Mouse (Mus musculus) embryonic facial prominence, embryonic 15.5 days (tissue): ENCODE results near the gene Gmeb1. TPM values are rescaled to one million over a fixed set of nuclear protein-coding genes. Genes with fewer than 3 reads are reported as not detected.
A peak's percentile ranks its signal among the peaks of the same experiment; 100 is the strongest.

ENCODE experiments used
- ATAC-seq: fragments of 200-750 bp; cut with Nextera tagmentation; 2 replicates; pipeline ENCODE4 v1.8.0; 2017; ENCODE audit warnings: low read depth, moderate TSS enrichment; ENCODE audit not compliant: insufficient number of reproducible peaks, low FRiP score, low TSS enrichment
- H3K27ac ChIP-seq: fragments of 300-500 bp; sonication (generic); replicated peaks from 2 replicates; pipeline ENCODE4 v1.5.1; 2015; ENCODE audit warnings: mild to moderate bottlenecking, inconsistent platforms
- H3K27me3 ChIP-seq: fragments of 300-500 bp; sonication (generic); 2 replicates; pipeline ENCODE4 v1.6.1; 2015; ENCODE audit warnings: inconsistent platforms
- H3K36me3 ChIP-seq: fragments of 300-500 bp; sonication (generic); 2 replicates; pipeline ENCODE4 v1.6.1; 2015; ENCODE audit warnings: mild to moderate bottlenecking, inconsistent platforms
- H3K4me1 ChIP-seq: fragments of 300-500 bp; sonication (generic); 2 replicates; pipeline ENCODE4 v1.6.1; 2015; ENCODE audit warnings: inconsistent platforms
- H3K4me2 ChIP-seq: fragments of 300-500 bp; sonication (generic); replicated peaks from 2 replicates; pipeline ENCODE4 v1.6.1; 2015; ENCODE audit warnings: mild to moderate bottlenecking, inconsistent platforms
- H3K4me3 ChIP-seq: fragments of 300-500 bp; sonication (generic); replicated peaks from 2 replicates; pipeline ENCODE4 v1.5.1; 2015; ENCODE audit warnings: mild to moderate bottlenecking, inconsistent platforms
- H3K9ac ChIP-seq: fragments of 300-500 bp; sonication (generic); 2 replicates; pipeline ENCODE4 v1.6.1; 2015; ENCODE audit warnings: inconsistent platforms
- H3K9me3 ChIP-seq: fragments of 300-500 bp; sonication (generic); replicated peaks from 2 replicates; pipeline ENCODE4 v1.6.1; 2016; ENCODE audit warnings: inconsistent platforms
- WGBS: fragments of 180-500 bp; shearing (Covaris S2); methylation state at CpG from one replicate; pipeline ENCODE4 v1.1.7; 2015; 5-methylcytosine and 5-hydroxymethylcytosine counted together
- polyA plus RNA-seq: library from polyadenylated mRNA; unstranded; fragments of >200 nt; fragmentation: Nextera tagmentation; extraction: Ambion mirVana; gene quantifications from 2 replicates; pipeline ENCODE4 v1.2.1, GENCODE M21; 2015

Gmeb1 gene
- polyA plus RNA-seq, 1 experiment from 2014 or later, result 37.5 TPM

- peaks cover 17% of the 10 kb centered on the region; the same call in 1 of the 2 replicates for H3K4me1 ChIP-seq
- peak overlapping the region; percentile 98 for H3K27ac ChIP-seq
- H3K9ac ChIP-seq, result peak overlapping the region; percentile 42
- no peaks in the 10 kb centered on the region for H3K27me3 ChIP-seq
- WGBS, result under 1% methylated on average over 35 of the region's 35 CpGs
- peak overlapping the region; percentile 61 for H3K4me2 ChIP-seq
- H3K36me3 ChIP-seq, result no peaks in the 10 kb centered on the region
- peak overlapping the region; percentile 36 for H3K4me3 ChIP-seq
- H3K9me3 ChIP-seq, result no peaks in the 10 kb centered on the region
- ATAC-seq, result peak; percentile 76
Observed at GRCm38 (mm10) chr4:132269740-132270560, 8.5 kb upstream of the Gmeb1 start.

- 6% methylated on average over 6 of the region's 6 CpGs for WGBS
- Histone ChIP-seq H3K4me2 (0 out of 2 replicates have a peak overlapping the region, but pooled peaks have one; percentile 61), H3K4me1 (peaks cover 17% of the 10 kb centered on the region; the same call in 1 of the 2 replicates), H3K9me3 (no peaks in the 10 kb centered on the region), H3K4me3 (no peak overlapping the region), H3K9ac (no peak overlapping the region), H3K27ac (peak overlapping the region; percentile 98), H3K27me3 (no peaks in the 10 kb centered on the region), H3K36me3 (no peaks in the 10 kb centered on the region)
- no peak for ATAC-seq
Observed at GRCm38 (mm10) chr4:132268871-132269739, 7.7 kb upstream of the Gmeb1 start.

DNA sequence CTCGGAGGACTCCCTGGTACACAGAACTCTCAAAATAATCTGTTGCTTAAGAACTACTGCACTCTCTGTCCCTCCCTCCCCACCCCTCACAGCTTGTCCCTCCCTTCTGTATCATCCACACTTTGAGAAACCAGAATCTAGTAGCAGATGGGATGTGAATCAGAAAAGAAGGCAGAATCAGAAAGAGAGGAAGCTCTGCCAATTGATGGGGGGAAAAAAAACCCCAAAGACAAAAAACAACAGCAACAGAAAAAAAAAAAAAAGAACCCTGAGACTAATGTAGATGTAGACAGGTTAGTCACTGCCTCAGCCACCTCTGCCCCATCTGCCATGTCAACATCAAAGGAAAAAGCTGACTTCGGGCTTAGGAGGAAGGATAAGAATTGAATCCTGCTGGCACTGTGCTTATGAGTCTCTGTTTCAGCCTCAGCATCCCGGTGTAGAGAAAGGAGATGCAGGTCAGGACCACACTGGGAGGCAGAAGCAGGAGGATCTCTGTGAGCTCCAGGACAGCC is 5.5 kb upstream of the Gmeb1 start:
- Histone ChIP-seq H3K4me1 (peaks cover 11% of the 10 kb centered on the region; the same call in 1 of the 2 replicates), H3K27me3 (no peaks in the 10 kb centered on the region), H3K4me2 (no peak overlapping the region), H3K27ac (no peak overlapping the region), H3K36me3 (no peaks in the 10 kb centered on the region), H3K9me3 (no peaks in the 10 kb centered on the region), H3K4me3 (no peak overlapping the region), H3K9ac (no peak overlapping the region)
- no peak for ATAC-seq
- WGBS, result 66% methylated on average over 3 of the region's 3 CpGs

GRCm38 (mm10) chr4:132263313-132263712 is 1.9 kb upstream of the Gmeb1 start:
- H3K27ac ChIP-seq, result no peak overlapping the region
- H3K4me3 ChIP-seq, result no peak overlapping the region
- H3K27me3 ChIP-seq, result no peaks in the 10 kb centered on the region
- no peak overlapping the region for H3K4me2 ChIP-seq
- no peaks in the 10 kb centered on the region for H3K9me3 ChIP-seq
- peaks cover 23% of the 10 kb centered on the region for H3K4me1 ChIP-seq
- no peak overlapping the region for H3K9ac ChIP-seq
- WGBS, result 95% methylated on average over 7 of the region's 7 CpGs
- H3K36me3 ChIP-seq, result no peaks in the 10 kb centered on the region
- no peak for ATAC-seq

- Histone ChIP-seq H3K27ac (peak overlapping the region; percentile 94; the same call in 1 of the 2 replicates), H3K27me3 (no peaks in the 10 kb centered on the region), H3K4me3 (peak overlapping the region; percentile 70; the same call in 1 of the 2 replicates), H3K9ac (no peak overlapping the region), H3K36me3 (no peaks in the 10 kb centered on the region), H3K4me1 (peaks cover 24% of the 10 kb centered on the region), H3K9me3 (no peaks in the 10 kb centered on the region), H3K4me2 (peak overlapping the region; percentile 60; the same call in 1 of the 2 replicates)
- ATAC-seq, result no peak
- WGBS, result 70% methylated on average over 5 of the region's 5 CpGs
Observed at GRCm38 (mm10) chr4:132262358-132262616, 885 bp upstream of the Gmeb1 start.

DNA sequence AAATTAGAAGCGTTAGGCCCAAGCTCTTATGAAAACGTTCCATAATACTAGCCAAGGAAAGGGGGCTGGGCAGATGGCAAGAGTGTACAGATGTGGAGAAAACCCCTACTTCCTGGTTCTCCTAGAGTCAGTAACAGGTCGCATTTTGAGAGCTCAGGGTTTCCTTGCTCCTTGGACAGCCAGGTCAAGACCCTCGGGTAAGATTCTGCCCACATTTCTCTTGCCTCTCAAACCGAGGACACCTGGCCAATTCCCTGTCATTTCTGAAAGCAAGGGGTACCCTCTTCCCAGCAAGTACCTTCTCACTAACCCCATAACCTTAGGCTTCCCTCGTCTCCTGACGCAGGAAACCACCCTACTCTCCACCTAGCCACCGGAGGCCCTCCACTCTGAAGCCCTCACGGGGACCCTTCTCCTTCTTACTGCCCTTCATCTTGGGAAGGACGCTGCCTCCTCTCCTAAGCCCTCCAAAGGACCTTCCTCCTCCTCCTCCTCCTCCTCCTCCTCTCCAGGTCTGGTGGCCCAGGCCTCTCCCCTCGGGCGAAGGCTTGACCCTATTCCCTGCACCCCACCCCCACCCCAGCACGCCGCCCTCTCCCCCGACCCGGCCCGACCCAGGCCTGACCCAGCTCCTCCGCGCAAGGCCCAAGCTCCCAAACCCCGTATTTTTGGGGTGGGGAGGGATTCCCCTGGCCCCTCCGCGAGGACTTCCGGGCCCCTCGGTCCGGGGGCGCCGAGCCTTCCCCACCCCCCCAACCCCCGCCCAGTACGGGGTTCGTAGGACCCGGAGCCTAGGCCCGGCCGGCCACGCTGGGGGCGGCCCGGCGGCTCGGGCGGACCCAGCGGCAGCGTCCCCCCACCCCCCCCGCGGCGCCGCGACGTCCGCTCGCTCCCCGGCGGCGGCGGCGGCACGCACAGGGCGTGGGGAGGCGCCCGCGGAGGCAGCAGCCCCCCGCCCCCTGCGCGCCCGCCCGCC is 710 bp downstream of the Gmeb1 start:
- Histone ChIP-seq H3K9ac (peak overlapping the region; percentile 91), H3K36me3 (no peaks in the 10 kb centered on the region), H3K4me2 (peak overlapping the region; percentile 68), H3K27me3 (no peaks in the 10 kb centered on the region), H3K4me1 (peaks cover 24% of the 10 kb centered on the region), H3K4me3 (peak overlapping the region; percentile 70), H3K27ac (peak overlapping the region; percentile 94), H3K9me3 (no peaks in the 10 kb centered on the region)
- 1% methylated on average over 43 of the region's 64 CpGs for WGBS
- ATAC-seq, result peak; percentile 83

- H3K4me2 ChIP-seq, result 0 out of 2 replicates have a peak overlapping the region, but pooled peaks have one; percentile 68
- H3K4me1 ChIP-seq, result peaks cover 24% of the 10 kb centered on the region
- 82% methylated on average over 4 of the region's 4 CpGs for WGBS
- no peaks in the 10 kb centered on the region for H3K27me3 ChIP-seq
- 0 out of 2 replicates have a peak overlapping the region, but pooled peaks have one; percentile 94 for H3K27ac ChIP-seq
- peak overlapping the region; percentile 70; the same call in 1 of the 2 replicates for H3K4me3 ChIP-seq
- no peaks in the 10 kb centered on the region for H3K9me3 ChIP-seq
- no peaks in the 10 kb centered on the region for H3K36me3 ChIP-seq
- H3K9ac ChIP-seq, result no peak overlapping the region
- no peak for ATAC-seq
Observed at GRCm38 (mm10) chr4:132259248-132259647, 2.2 kb downstream of the Gmeb1 start.

- Histone ChIP-seq H3K27ac (no peak overlapping the region), H3K4me3 (no peak overlapping the region), H3K27me3 (no peaks in the 10 kb centered on the region), H3K4me2 (no peak overlapping the region), H3K4me1 (peaks cover 18% of the 10 kb centered on the region), H3K36me3 (peaks cover 4% of the 10 kb centered on the region), H3K9ac (no peak overlapping the region), H3K9me3 (no peaks in the 10 kb centered on the region)
- 91% methylated on average over 3 of the region's 3 CpGs for WGBS
- no peak for ATAC-seq
Observed at GRCm38 (mm10) chr4:132256384-132256783, 5.0 kb downstream of the Gmeb1 start.

- H3K4me2 ChIP-seq, result no peak overlapping the region
- H3K9me3 ChIP-seq, result no peaks in the 10 kb centered on the region
- WGBS, result 69% methylated on average over 3 of the region's 3 CpGs
- H3K9ac ChIP-seq, result no peak overlapping the region
- H3K27ac ChIP-seq, result no peak overlapping the region
- no peak for ATAC-seq
- peaks cover 17% of the 10 kb centered on the region for H3K4me1 ChIP-seq
- H3K4me3 ChIP-seq, result no peak overlapping the region
- no peaks in the 10 kb centered on the region for H3K27me3 ChIP-seq
- H3K36me3 ChIP-seq, result peaks cover 17% of the 10 kb centered on the region
Observed at GRCm38 (mm10) chr4:132254986-132255385, 6.4 kb downstream of the Gmeb1 start.

DNA sequence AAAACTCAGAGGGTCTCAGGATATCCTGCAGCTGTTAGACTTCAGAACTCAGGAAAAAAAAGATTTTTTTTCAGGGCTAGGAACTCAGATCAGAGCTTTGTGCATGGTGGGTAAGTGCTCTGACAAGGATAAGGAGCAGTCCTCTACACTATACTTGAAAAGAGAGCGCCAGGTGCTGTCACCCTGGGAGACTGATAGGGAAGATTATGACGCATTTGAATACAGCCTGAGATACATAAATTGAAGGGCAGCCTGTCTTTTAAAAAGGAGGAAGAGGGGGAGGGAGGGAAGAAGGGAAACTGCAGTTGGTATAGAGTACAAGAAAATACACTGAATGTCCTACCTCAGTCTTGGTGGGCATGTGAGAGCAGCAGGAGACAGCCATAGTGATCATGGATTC is 7.8 kb downstream of the Gmeb1 start:
- Histone ChIP-seq H3K27me3 (no peaks in the 10 kb centered on the region), H3K4me1 (0 out of 2 replicates have a peak, but pooled peaks cover 4% of the 10 kb centered on the region), H3K27ac (no peak overlapping the region), H3K4me3 (no peak overlapping the region), H3K9me3 (no peaks in the 10 kb centered on the region), H3K4me2 (no peak overlapping the region), H3K36me3 (peaks cover 24% of the 10 kb centered on the region), H3K9ac (no peak overlapping the region)
- no peak for ATAC-seq
- WGBS, result 78% methylated on average over 2 of the region's 2 CpGs
